Mouse (Mus musculus): ENCODE results near the gene Atp8b5. TPM values are rescaled to one million over a fixed set of nuclear protein-coding genes. Genes with fewer than 3 reads are reported as not detected.

The Atp8b5 gene
- polyA plus RNA-seq, 1 experiment from 2014 or later: 0.90 TPM

- WGBS: 79% methylated on average over 9 of the region's 9 CpGs
- Histone ChIP-seq H3K4me1 (ENCODE audit: control insufficient read depth, insufficient read depth, low read length) (peaks cover 16% of the 10 kb centered on the region), H3K9ac (ENCODE audit: low read depth, low read length) (no peak overlapping the region), H3K4me2 (ENCODE audit: low read length) (no peak overlapping the region), H3K27ac (ENCODE audit: low read length) (no peak overlapping the region), H3K36me3 (ENCODE audit: control insufficient read depth, insufficient read depth, low read length) (peaks cover 2% of the 10 kb centered on the region; the same call in 1 of the 2 replicates), H3K9me3 (replicated peaks; ENCODE audit: control insufficient read depth, low read length, poor library complexity, severe bottlenecking) (no peaks in the 10 kb centered on the region), H3K27me3 (ENCODE audit: control insufficient read depth, insufficient read depth, low read depth, low read length) (no peaks in the 10 kb centered on the region), H3K4me3 (ENCODE audit: low read depth, low read length) (no peak overlapping the region)
- no peak for ATAC-seq
Observed at GRCm38 (mm10) chr4:43395836-43396235, 128.9 kb downstream of the Atp8b5 start.

- Histone ChIP-seq H3K27ac (ENCODE audit: low read length) (no peak overlapping the region), H3K4me3 (ENCODE audit: low read depth, low read length) (no peak overlapping the region), H3K4me1 (ENCODE audit: control insufficient read depth, insufficient read depth, low read length) (peaks cover 16% of the 10 kb centered on the region), H3K9ac (ENCODE audit: low read depth, low read length) (no peak overlapping the region), H3K27me3 (ENCODE audit: control insufficient read depth, insufficient read depth, low read depth, low read length) (no peaks in the 10 kb centered on the region), H3K9me3 (replicated peaks; ENCODE audit: control insufficient read depth, low read length, poor library complexity, severe bottlenecking) (no peaks in the 10 kb centered on the region), H3K4me2 (ENCODE audit: low read length) (no peak overlapping the region), H3K36me3 (ENCODE audit: control insufficient read depth, insufficient read depth, low read length) (peaks cover 2% of the 10 kb centered on the region; the same call in 1 of the 2 replicates)
- 86% methylated on average over 5 of the region's 5 CpGs for WGBS
- ATAC-seq: no peak
Observed at GRCm38 (mm10) chr4:43396381-43396780, 129.4 kb downstream of the Atp8b5 start.

GRCm38 (mm10) chr4:43398014-43398413 is 131.1 kb downstream of the Atp8b5 start:
- no peak overlapping the region for H3K4me2 ChIP-seq (ENCODE audit: low read length)
- ATAC-seq: no peak
- 65% methylated on average over 4 of the region's 4 CpGs for WGBS
- no peak overlapping the region for H3K4me3 ChIP-seq (ENCODE audit: low read depth, low read length)
- H3K9me3 ChIP-seq (replicated peaks; ENCODE audit: control insufficient read depth, low read length, poor library complexity, severe bottlenecking): no peaks in the 10 kb centered on the region
- no peak overlapping the region for H3K9ac ChIP-seq (ENCODE audit: low read depth, low read length)
- H3K4me1 ChIP-seq (ENCODE audit: control insufficient read depth, insufficient read depth, low read length): peaks cover 16% of the 10 kb centered on the region
- H3K27me3 ChIP-seq (ENCODE audit: control insufficient read depth, insufficient read depth, low read depth, low read length): no peaks in the 10 kb centered on the region
- peaks cover 2% of the 10 kb centered on the region; the same call in 1 of the 2 replicates for H3K36me3 ChIP-seq (ENCODE audit: control insufficient read depth, insufficient read depth, low read length)
- H3K27ac ChIP-seq (ENCODE audit: low read length): no peak overlapping the region

GRCm38 (mm10) chr4:43398829-43399331 is 131.9 kb downstream of the Atp8b5 start:
- no peak overlapping the region; the same call in 1 of the 2 replicates for H3K9ac ChIP-seq (ENCODE audit: low read depth, low read length)
- peaks cover 2% of the 10 kb centered on the region; the same call in 1 of the 2 replicates for H3K36me3 ChIP-seq (ENCODE audit: control insufficient read depth, insufficient read depth, low read length)
- H3K9me3 ChIP-seq (replicated peaks; ENCODE audit: control insufficient read depth, low read length, poor library complexity, severe bottlenecking): no peaks in the 10 kb centered on the region
- H3K27me3 ChIP-seq (ENCODE audit: control insufficient read depth, insufficient read depth, low read depth, low read length): no peaks in the 10 kb centered on the region
- ATAC-seq: no peak
- peak overlapping the region; percentile 19; the same call in 1 of the 2 replicates for H3K4me2 ChIP-seq (ENCODE audit: low read length)
- WGBS: 53% methylated on average over 17 of the region's 17 CpGs
- no peak overlapping the region for H3K4me3 ChIP-seq (ENCODE audit: low read depth, low read length)
- H3K4me1 ChIP-seq (ENCODE audit: control insufficient read depth, insufficient read depth, low read length): peaks cover 16% of the 10 kb centered on the region
- peak overlapping the region; percentile 34; the same call in 1 of the 2 replicates for H3K27ac ChIP-seq (ENCODE audit: low read length)

- Histone ChIP-seq H3K4me3 (ENCODE audit: low read depth, low read length) (no peak overlapping the region), H3K9me3 (replicated peaks; ENCODE audit: control insufficient read depth, low read length, poor library complexity, severe bottlenecking) (no peaks in the 10 kb centered on the region), H3K27me3 (ENCODE audit: control insufficient read depth, insufficient read depth, low read depth, low read length) (no peaks in the 10 kb centered on the region), H3K36me3 (ENCODE audit: control insufficient read depth, insufficient read depth, low read length) (peaks cover 2% of the 10 kb centered on the region; the same call in 1 of the 2 replicates), H3K9ac (ENCODE audit: low read depth, low read length) (no peak overlapping the region; the same call in 1 of the 2 replicates), H3K4me2 (ENCODE audit: low read length) (no peak overlapping the region), H3K4me1 (ENCODE audit: control insufficient read depth, insufficient read depth, low read length) (peaks cover 16% of the 10 kb centered on the region), H3K27ac (ENCODE audit: low read length) (no peak overlapping the region)
- WGBS: 78% methylated on average over 31 of the region's 31 CpGs
- no peak for ATAC-seq
Observed at GRCm38 (mm10) chr4:43399391-43400131, 132.6 kb downstream of the Atp8b5 start.

- peaks cover under 1% of the 10 kb centered on the region; the same call in 1 of the 2 replicates for H3K36me3 ChIP-seq (ENCODE audit: control insufficient read depth, insufficient read depth, low read length)
Observed at GRCm38 (mm10) chr4:43400976-43401375, 134.0 kb downstream of the Atp8b5 start.

GRCm38 (mm10) chr4:43401486-43401885 is 134.5 kb downstream of the Atp8b5 start:
- Histone ChIP-seq H3K9ac (ENCODE audit: low read depth, low read length) (no peak overlapping the region), H3K27ac (ENCODE audit: low read length) (no peak overlapping the region), H3K9me3 (replicated peaks; ENCODE audit: control insufficient read depth, low read length, poor library complexity, severe bottlenecking) (no peaks in the 10 kb centered on the region), H3K4me2 (ENCODE audit: low read length) (no peak overlapping the region), H3K4me3 (ENCODE audit: low read depth, low read length) (no peak overlapping the region), H3K27me3 (ENCODE audit: control insufficient read depth, insufficient read depth, low read depth, low read length) (no peaks in the 10 kb centered on the region), H3K36me3 (ENCODE audit: control insufficient read depth, insufficient read depth, low read length) (no peaks in the 10 kb centered on the region), H3K4me1 (ENCODE audit: control insufficient read depth, insufficient read depth, low read length) (peaks cover 24% of the 10 kb centered on the region)
- ATAC-seq: no peak
- WGBS: 85% methylated on average over 10 of the region's 10 CpGs

More at GRCm38 (mm10) chr4:43400976-43401375, 134.0 kb downstream of the Atp8b5 start:
- Histone ChIP-seq H3K4me2 (ENCODE audit: low read length) (no peak overlapping the region), H3K27ac (ENCODE audit: low read length) (no peak overlapping the region), H3K9ac (ENCODE audit: low read depth, low read length) (no peak overlapping the region), H3K27me3 (ENCODE audit: control insufficient read depth, insufficient read depth, low read depth, low read length) (no peaks in the 10 kb centered on the region), H3K4me1 (ENCODE audit: control insufficient read depth, insufficient read depth, low read length) (peaks cover 23% of the 10 kb centered on the region), H3K4me3 (ENCODE audit: low read depth, low read length) (no peak overlapping the region), H3K9me3 (replicated peaks; ENCODE audit: control insufficient read depth, low read length, poor library complexity, severe bottlenecking) (no peaks in the 10 kb centered on the region)
- 18% methylated on average over 10 of the region's 10 CpGs for WGBS
- no peak for ATAC-seq

- no peak for ATAC-seq
- H3K9ac ChIP-seq (ENCODE audit: low read depth, low read length): no peak overlapping the region
- H3K27ac ChIP-seq (ENCODE audit: low read length): no peak overlapping the region
- no peak overlapping the region for H3K4me3 ChIP-seq (ENCODE audit: low read depth, low read length)
- H3K36me3 ChIP-seq (ENCODE audit: control insufficient read depth, insufficient read depth, low read length): no peaks in the 10 kb centered on the region
- no peaks in the 10 kb centered on the region for H3K9me3 ChIP-seq (replicated peaks; ENCODE audit: control insufficient read depth, low read length, poor library complexity, severe bottlenecking)
- no peaks in the 10 kb centered on the region for H3K27me3 ChIP-seq (ENCODE audit: control insufficient read depth, insufficient read depth, low read depth, low read length)
- H3K4me2 ChIP-seq (ENCODE audit: low read length): no peak overlapping the region
- peaks cover 24% of the 10 kb centered on the region for H3K4me1 ChIP-seq (ENCODE audit: control insufficient read depth, insufficient read depth, low read length)
- 90% methylated on average over 9 of the region's 9 CpGs for WGBS
Observed at GRCm38 (mm10) chr4:43402212-43402611, 135.3 kb downstream of the Atp8b5 start.

- Histone ChIP-seq H3K9me3 (replicated peaks; ENCODE audit: control insufficient read depth, low read length, poor library complexity, severe bottlenecking) (no peaks in the 10 kb centered on the region), H3K4me2 (ENCODE audit: low read length) (no peak overlapping the region), H3K27me3 (ENCODE audit: control insufficient read depth, insufficient read depth, low read depth, low read length) (no peaks in the 10 kb centered on the region), H3K4me3 (ENCODE audit: low read depth, low read length) (no peak overlapping the region), H3K9ac (ENCODE audit: low read depth, low read length) (no peak overlapping the region), H3K36me3 (ENCODE audit: control insufficient read depth, insufficient read depth, low read length) (no peaks in the 10 kb centered on the region), H3K4me1 (ENCODE audit: control insufficient read depth, insufficient read depth, low read length) (peaks cover 27% of the 10 kb centered on the region), H3K27ac (ENCODE audit: low read length) (no peak overlapping the region)
- ATAC-seq: no peak
- WGBS: 89% methylated on average over 10 of the region's 10 CpGs
Observed at GRCm38 (mm10) chr4:43404697-43405096, 137.7 kb downstream of the Atp8b5 start.

All from midbrain, embryonic 16.5 days (tissue).